Mouse (Mus musculus) liver, adult 2 months (tissue): ENCODE data around the gene Snx15.

Experiments used
- CTCF ChIP-seq: fragments of 200-500 bp; IDR thresholded peaks from 2 replicates; pipeline ENCODE4 v1.5.1; 2011; ENCODE audit warnings: low read depth, low read length, control low read depth
- POLR2A ChIP-seq: fragments of 200-500 bp; IDR thresholded peaks from 2 replicates; pipeline ENCODE4 v1.6.1; 2011; ENCODE audit warnings: low read length, control low read depth; ENCODE audit not compliant: insufficient read depth; ENCODE audit errors: extremely low read depth

GRCm38 (mm10) chr19:6094119-6094518 lies 34.0 kb downstream of the Snx15 start, which contains the start of gene AC131692.1:
- TF ChIP-seq CTCF, result no peak
- TF ChIP-seq POLR2A, result no peak
